9 mouse cellular contexts compared by ENCODE assay signal in the genomic region with DNA sequence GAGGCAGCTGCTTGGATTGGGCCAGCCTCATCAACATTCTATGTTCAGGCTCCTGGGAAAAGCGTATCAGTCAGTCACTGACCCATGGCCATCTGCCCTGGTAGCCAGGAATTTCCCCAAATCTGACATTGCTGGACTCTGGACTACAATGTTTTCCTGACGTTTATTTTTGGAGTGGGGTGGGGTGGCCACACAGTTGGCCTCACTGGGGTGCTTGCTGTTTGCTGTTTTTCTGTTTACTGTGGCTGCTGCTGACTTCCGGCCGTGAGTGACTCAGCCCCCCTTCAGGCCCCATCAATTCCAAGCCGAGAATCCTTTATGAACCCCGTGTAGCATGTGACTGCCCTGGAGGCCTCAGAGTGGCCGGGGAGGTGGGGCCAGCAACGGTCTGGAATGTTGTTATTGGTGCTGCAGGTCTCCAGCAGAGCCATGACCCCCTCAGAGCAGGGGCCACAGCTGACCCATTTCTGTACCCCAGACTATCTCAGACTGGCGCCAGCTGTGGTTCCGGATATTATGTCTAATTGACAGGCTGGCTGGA. TPM values are rescaled to one million over a fixed set of nuclear protein-coding genes. Genes with fewer than 3 reads are reported as not detected.
A peak's percentile ranks its signal among the peaks of the same experiment; 100 is the strongest.
DNase-seq lines count a peak whose midpoint lies in the region; ATAC-seq and TF ChIP-seq lines count a peak whose summit lies in the region.
"Had no signal": no experiment of that assay in that cellular context is flagged by ENCODE, and none has a peak within 500 bp of the region (broad histone marks: within the 10 kb centered on the region; RNA-seq: fewer than 3 reads in every experiment).

No protein-coding gene starts in this region.

- ATAC-seq in embryonic facial prominence, embryonic 13.5 days (ENCODE audit: insufficient number of reproducible peaks, insufficient read depth, low FRiP score, low TSS enrichment, low read depth) = no peak
- peak; percentile 82 for ATAC-seq in liver, postnatal 0 days

- peaks cover 5% of the 10 kb centered on the region; the same call in 1 of the 2 replicates for H3K36me3 ChIP-seq in embryonic facial prominence, embryonic 13.5 days
- H3K36me3 ChIP-seq in liver, postnatal 0 days (replicated peaks; ENCODE audit: insufficient read depth, low read length) = no peaks in the 10 kb centered on the region

- H3K9ac ChIP-seq in embryonic facial prominence, embryonic 13.5 days = no peak overlapping the region
- H3K9ac ChIP-seq in liver, postnatal 0 days (replicated peaks) = no peak overlapping the region

- intact Hi-C loops in heart, postnatal 25 days (cut with DNase I) = no loop called here

- H3K4me1 ChIP-seq in embryonic facial prominence, embryonic 13.5 days = peaks cover 48% of the 10 kb centered on the region
- H3K4me1 ChIP-seq in liver, postnatal 0 days (ENCODE audit: insufficient read depth) = peaks cover 18% of the 10 kb centered on the region

- 0 out of 2 replicates have a peak, but pooled peaks have one; percentile 17 for TF ChIP-seq EP300 in liver, postnatal 0 days (IDR thresholded peaks at IDR 0.05; ENCODE audit: low read depth)

- WGBS in embryonic facial prominence, embryonic 13.5 days = 24% methylated on average over 10 of the region's 10 CpGs
- WGBS in liver, postnatal 0 days (ENCODE audit: insufficient replicate concordance) = 29% methylated on average over 10 of the region's 10 CpGs

- no peak for TF ChIP-seq CTCF in liver, postnatal 0 days (IDR thresholded peaks at IDR 0.05; ENCODE audit: low read depth)
- TF ChIP-seq CTCF in layer of hippocampus, adult 2 months (conservative IDR thresholded peaks at IDR 0.05) = no peak

- H3K9me3 ChIP-seq in embryonic facial prominence, embryonic 13.5 days = no peaks in the 10 kb centered on the region
- no peaks in the 10 kb centered on the region for H3K9me3 ChIP-seq in liver, postnatal 0 days (ENCODE audit: low read length)

- H3K4me2 ChIP-seq in embryonic facial prominence, embryonic 13.5 days = 0 out of 2 replicates have a peak overlapping the region, but pooled peaks have one; percentile 5
- 0 out of 2 replicates have a peak overlapping the region, but pooled peaks have one; percentile 1 for H3K4me2 ChIP-seq in liver, postnatal 0 days (ENCODE audit: low read depth, low read length)

- peak overlapping the region; percentile 28; the same call in 1 of the 2 replicates for H3K27ac ChIP-seq in embryonic facial prominence, embryonic 13.5 days
- H3K27ac ChIP-seq in liver, postnatal 0 days (ENCODE audit: low read depth) = peak overlapping the region; percentile 89
- no peak overlapping the region for H3K27ac ChIP-seq in layer of hippocampus, adult 2 months

- no peaks in the 10 kb centered on the region for H3K27me3 ChIP-seq in embryonic facial prominence, embryonic 13.5 days
- peaks cover 16% of the 10 kb centered on the region for H3K27me3 ChIP-seq in liver, postnatal 0 days (ENCODE audit: insufficient read depth, low read length)

- peak; percentile 97 for DNase-seq in heart, adult 11 months
- no peak for DNase-seq in heart, postnatal 25 days (ENCODE audit: low spot score)
- peak; percentile 90 for DNase-seq in kidney, adult 11 months
- DNase-seq in liver, postnatal 0 days = peak; percentile 65
- DNase-seq in layer of hippocampus, adult 2 months (ENCODE audit: low spot score in 2 of 2) = no peak
- no peak for DNase-seq in left cerebral cortex, adult 18-20 months (ENCODE audit: low spot score in 2 of 2)
- DNase-seq in spleen, postnatal 14 days (ENCODE audit: low spot score in 2 of 2) = no peak

- no peak overlapping the region for H3K4me3 ChIP-seq in embryonic facial prominence, embryonic 13.5 days
- H3K4me3 ChIP-seq in liver, postnatal 0 days (ENCODE audit: low read depth, low read length) = no peak overlapping the region
- H3K4me3 ChIP-seq in layer of hippocampus, adult 2 months = no peak overlapping the region

RNA-seq across cellular contexts. Expression of gene Rhod, which starts 2.5 kb away (rescaled TPM):
- total RNA-seq in heart, postnatal 25 days (2021) = 1 to 10 TPM; 4.6 to 6.4 TPM
- polyA plus RNA-seq in embryonic facial prominence, embryonic 13.5 days (2015; fragmentation: Nextera tagmentation; extraction: Ambion mirVana) = 39.2 and 42.7 TPM in 2 replicates
- polyA plus RNA-seq in liver, postnatal 0 days (2015; fragmentation: Nextera tagmentation; extraction: Ambion mirVana) = 14.8 and 19.0 TPM in 2 replicates
- total RNA-seq in layer of hippocampus, adult 2 months (2021) = 1 to 10 TPM in 1 of 2 experiments, under 1 TPM in 1; 0.82 to 1.0 TPM
- 1 to 10 TPM in 1 of 2 experiments, under 1 TPM in 1; 0.59 to 1.3 TPM for total RNA-seq in left cerebral cortex, adult 18-20 months (2021)

RNA-seq across cellular contexts. Expression of gene Syt12, which starts 35.6 kb away (rescaled TPM):
- total RNA-seq in heart, postnatal 25 days (2021) = 1 to 10 TPM; 5.0 to 6.7 TPM
- polyA plus RNA-seq in embryonic facial prominence, embryonic 13.5 days (2015; fragmentation: Nextera tagmentation; extraction: Ambion mirVana) = 2.0 and 2.3 TPM in 2 replicates
- polyA plus RNA-seq in liver, postnatal 0 days (2015; fragmentation: Nextera tagmentation; extraction: Ambion mirVana) = 0.15 and 0.19 TPM in 2 replicates
- 10 to 100 TPM; 28.9 to 31.6 TPM for total RNA-seq in layer of hippocampus, adult 2 months (2021)
- 10 to 100 TPM; 38.2 to 55.8 TPM for total RNA-seq in left cerebral cortex, adult 18-20 months (2021)

RNA-seq across cellular contexts. Expression of gene Kdm2a, which starts 43.6 kb away (rescaled TPM):
- total RNA-seq in heart, postnatal 25 days (2021) = 10 to 100 TPM; 35.3 to 44.0 TPM
- 53.6 and 59.4 TPM in 2 replicates for polyA plus RNA-seq in embryonic facial prominence, embryonic 13.5 days (2015; fragmentation: Nextera tagmentation; extraction: Ambion mirVana)
- 7.8 and 8.5 TPM in 2 replicates for polyA plus RNA-seq in liver, postnatal 0 days (2015; fragmentation: Nextera tagmentation; extraction: Ambion mirVana)
- total RNA-seq in layer of hippocampus, adult 2 months (2021) = 10 to 100 TPM; 77.5 to 87.8 TPM
- total RNA-seq in left cerebral cortex, adult 18-20 months (2021) = 10 to 100 TPM; 74.0 to 77.0 TPM

RNA-seq across cellular contexts. Expression of gene 2010003K11Rik, which starts 56.7 kb away (rescaled TPM):
- under 1 TPM in 1 of 2 experiments, not detected in 1; 0.22 TPM for total RNA-seq in heart, postnatal 25 days (2021)
- not detected in 2 replicates for polyA plus RNA-seq in embryonic facial prominence, embryonic 13.5 days (2015; fragmentation: Nextera tagmentation; extraction: Ambion mirVana)
- 5.8 and 7.6 TPM in 2 replicates for polyA plus RNA-seq in liver, postnatal 0 days (2015; fragmentation: Nextera tagmentation; extraction: Ambion mirVana)
- not detected for total RNA-seq in layer of hippocampus, adult 2 months (2021)
- not detected for total RNA-seq in left cerebral cortex, adult 18-20 months (2021)
- polyA plus RNA-seq: intestine, embryonic 14.5 days had no signal

Comparison
In these comparisons a context has a peak if more than half of its experiments do, and no peak if none do; other contexts are left out.
1. DNase-seq: peak in heart, adult 11 months (single experiment), kidney, adult 11 months (single experiment) and liver, postnatal 0 days (single experiment); none in heart, postnatal 25 days (single experiment), layer of hippocampus, adult 2 months (0 of 2), left cerebral cortex, adult 18-20 months (0 of 2) and spleen, postnatal 14 days (0 of 2).